Mouse (Mus musculus) liver, embryonic 15.5 days (tissue): Measurements from ENCODE around the gene Zbtb48. TPM values are rescaled to one million over a fixed set of nuclear protein-coding genes. Genes with fewer than 3 reads are reported as not detected.

Experiments
- ATAC-seq: fragments of 200-750 bp; cut with Nextera tagmentation; 2 replicates; pipeline ENCODE4 v1.8.0; 2017; ENCODE audit warnings: moderate number of reproducible peaks, mild to moderate bottlenecking, moderate library complexity; ENCODE audit not compliant: insufficient read depth
- H3K27ac ChIP-seq: fragments of 300-500 bp; sonication (generic); replicated peaks from 2 replicates; pipeline ENCODE4 v1.5.1; 2015; ENCODE audit warnings: mild to moderate bottlenecking, inconsistent platforms
- H3K27me3 ChIP-seq: fragments of 300-500 bp; sonication (generic); 2 replicates; pipeline ENCODE4 v1.6.1; 2015; ENCODE audit warnings: mild to moderate bottlenecking, inconsistent platforms
- H3K36me3 ChIP-seq: fragments of 300-500 bp; sonication (generic); replicated peaks from 2 replicates; pipeline ENCODE4 v1.6.1; 2015; ENCODE audit warnings: moderate library complexity, mild to moderate bottlenecking, inconsistent platforms
- H3K4me1 ChIP-seq: fragments of 300-500 bp; sonication (generic); replicated peaks from 2 replicates; pipeline ENCODE4 v1.6.1; 2015; ENCODE audit warnings: inconsistent platforms
- H3K4me2 ChIP-seq: fragments of 300-500 bp; sonication (generic); 2 replicates; pipeline ENCODE4 v1.6.1; 2015; ENCODE audit warnings: moderate library complexity, mild to moderate bottlenecking, inconsistent platforms
- H3K4me3 ChIP-seq: fragments of 300-500 bp; sonication (generic); replicated peaks from 2 replicates; pipeline ENCODE4 v1.5.1; 2015; ENCODE audit warnings: mild to moderate bottlenecking, inconsistent platforms
- H3K9ac ChIP-seq: fragments of 300-500 bp; sonication (generic); 2 replicates; pipeline ENCODE4 v1.6.1; 2015; ENCODE audit warnings: moderate library complexity, mild to moderate bottlenecking, inconsistent platforms
- H3K9me3 ChIP-seq: fragments of 300-500 bp; sonication (generic); replicated peaks from 2 replicates; pipeline ENCODE4 v1.6.1; 2016; ENCODE audit warnings: inconsistent platforms
- WGBS: fragments of 180-500 bp; shearing (Covaris S2); methylation state at CpG from one replicate; pipeline ENCODE4 v1.1.7; 2015; ENCODE audit warnings: mixed read lengths; ENCODE audit not compliant: insufficient replicate concordance; 5-methylcytosine and 5-hydroxymethylcytosine counted together
- polyA plus RNA-seq: library from polyadenylated mRNA; unstranded; fragments of >200 nt; fragmentation: Nextera tagmentation; extraction: Ambion mirVana; gene quantifications from 2 replicates; pipeline ENCODE4 v1.2.1, GENCODE M21; 2015

Gene Zbtb48
- polyA plus RNA-seq, 1 experiment from 2014 or later, result 7.8 TPM

DNA sequence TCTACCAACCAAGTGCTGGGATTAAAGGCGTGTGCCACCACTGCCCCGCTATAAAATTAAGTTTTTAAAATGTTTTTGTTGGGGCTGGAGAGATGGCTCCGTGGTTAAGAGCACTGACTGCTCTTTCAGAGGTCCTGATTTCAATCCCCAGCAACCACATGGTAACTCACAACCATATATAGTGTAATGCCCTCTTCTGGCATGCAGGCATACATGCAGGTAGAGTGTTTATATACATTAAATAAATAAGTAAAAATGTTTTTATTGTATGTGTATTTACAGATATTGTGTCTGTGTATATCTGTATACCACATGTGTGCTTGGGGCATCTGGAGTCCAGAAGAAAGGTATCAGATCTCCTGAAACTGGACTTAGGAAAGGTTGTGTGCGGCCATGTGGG, 26.1 kb downstream of the Zbtb48 start:
- no peak overlapping the region for H3K4me3 ChIP-seq
- H3K9ac ChIP-seq, result no peak overlapping the region
- 56% methylated on average over 4 of the region's 4 CpGs for WGBS
- no peaks in the 10 kb centered on the region for H3K36me3 ChIP-seq
- H3K9me3 ChIP-seq, result no peaks in the 10 kb centered on the region
- ATAC-seq, result no peak
- H3K27me3 ChIP-seq, result peaks cover 2% of the 10 kb centered on the region
- H3K4me2 ChIP-seq, result no peak overlapping the region
- no peak overlapping the region for H3K27ac ChIP-seq
- H3K4me1 ChIP-seq, result peaks cover 18% of the 10 kb centered on the region

DNA sequence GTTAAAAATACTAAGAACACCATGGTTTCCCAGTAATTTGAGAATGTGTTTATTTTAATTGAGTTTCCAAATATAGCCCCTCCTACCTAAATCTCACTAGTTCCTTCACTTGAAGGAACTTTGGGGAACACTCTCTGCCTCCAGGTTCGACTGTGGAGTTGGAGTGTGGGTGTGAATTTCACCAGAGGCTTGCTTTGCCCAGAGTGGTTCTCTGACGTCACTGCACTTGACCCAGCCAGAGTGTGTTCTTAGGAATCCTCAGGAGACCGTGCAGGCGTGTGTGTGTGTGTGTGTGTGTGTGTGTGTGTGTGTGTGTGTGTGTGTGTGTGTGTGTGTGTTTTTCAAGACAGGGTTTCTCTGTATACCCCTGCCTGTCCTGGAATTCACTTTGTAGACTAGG, 26.6 kb downstream of the Zbtb48 start:
- Histone ChIP-seq H3K9me3 (no peaks in the 10 kb centered on the region), H3K4me2 (no peak overlapping the region), H3K9ac (no peak overlapping the region), H3K27me3 (no peaks in the 10 kb centered on the region), H3K36me3 (no peaks in the 10 kb centered on the region), H3K4me3 (no peak overlapping the region), H3K4me1 (peaks cover 18% of the 10 kb centered on the region), H3K27ac (no peak overlapping the region)
- WGBS, result 46% methylated on average over 4 of the region's 4 CpGs
- no peak for ATAC-seq

DNA sequence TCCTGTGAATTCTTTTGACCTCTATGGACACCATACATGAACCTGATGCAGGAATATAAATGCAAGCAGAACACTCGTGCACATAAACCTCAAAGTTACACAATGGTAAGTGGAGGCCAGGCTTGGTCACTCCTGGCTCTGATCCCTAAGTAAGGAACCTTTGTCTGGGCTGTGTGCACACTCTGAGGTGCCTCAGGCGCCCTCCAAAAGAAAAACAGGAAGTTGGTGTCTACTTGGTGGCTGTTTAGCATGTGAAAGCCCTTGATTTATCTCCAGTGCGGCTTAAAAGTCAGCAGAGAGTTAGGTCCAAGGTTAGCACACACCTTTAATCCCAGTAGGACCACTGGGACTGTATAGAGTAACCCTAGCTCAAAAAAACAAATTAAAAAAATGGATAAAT, 28.0 kb downstream of the Zbtb48 start:
- H3K9ac ChIP-seq, result no peak overlapping the region
- no peak overlapping the region for H3K4me2 ChIP-seq
- H3K4me3 ChIP-seq, result no peak overlapping the region
- no peaks in the 10 kb centered on the region for H3K36me3 ChIP-seq
- WGBS, result 30% methylated on average over 3 of the region's 3 CpGs
- peaks cover 28% of the 10 kb centered on the region for H3K4me1 ChIP-seq
- H3K27me3 ChIP-seq, result peaks cover 10% of the 10 kb centered on the region
- no peak overlapping the region for H3K27ac ChIP-seq
- H3K9me3 ChIP-seq, result no peaks in the 10 kb centered on the region
- ATAC-seq, result no peak

DNA sequence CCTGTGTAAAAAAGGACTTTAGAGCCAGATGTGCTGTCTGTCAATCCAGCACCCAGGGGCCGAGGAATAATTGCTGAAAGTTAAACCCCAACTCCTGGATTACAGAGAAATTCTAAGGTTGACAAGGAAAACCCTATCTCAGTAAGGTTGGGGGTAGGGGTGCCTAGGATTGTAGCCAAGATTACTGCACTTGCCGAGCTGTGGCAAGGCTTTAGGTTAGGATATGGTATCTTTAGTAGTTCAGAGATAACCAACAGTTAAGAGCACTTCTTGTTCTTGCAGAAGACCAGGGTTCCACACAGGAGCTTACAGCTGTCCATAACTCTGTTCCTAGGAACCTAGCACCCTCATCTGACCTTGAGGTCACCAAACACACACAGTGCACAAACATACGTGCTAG, 29.8 kb downstream of the Zbtb48 start:
- peaks cover 28% of the 10 kb centered on the region for H3K27me3 ChIP-seq
- peaks cover under 1% of the 10 kb centered on the region; the same call in 1 of the 2 replicates for H3K36me3 ChIP-seq
- H3K27ac ChIP-seq, result no peak overlapping the region
- peak overlapping the region; percentile 94 for H3K9ac ChIP-seq
- H3K4me2 ChIP-seq, result peak overlapping the region; percentile 100
- no peaks in the 10 kb centered on the region for H3K9me3 ChIP-seq
- WGBS, result 34% methylated on average over 3 of the region's 3 CpGs
- H3K4me1 ChIP-seq, result peaks cover 42% of the 10 kb centered on the region
- peak overlapping the region; percentile 93 for H3K4me3 ChIP-seq
- ATAC-seq, result no peak

DNA sequence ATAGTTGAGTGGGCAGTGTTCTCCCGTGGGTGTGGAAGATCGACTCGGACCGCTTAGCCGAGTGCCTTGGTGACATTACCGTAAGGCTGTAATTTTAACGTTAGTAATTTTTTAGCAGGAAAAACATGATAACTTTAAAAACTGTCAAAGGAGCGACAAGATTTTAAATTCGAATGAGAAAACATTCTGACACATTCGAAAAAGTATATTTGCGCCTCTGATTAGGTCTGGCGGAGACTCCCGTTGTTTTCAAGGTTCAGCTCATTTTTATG, 30.6 kb downstream of the Zbtb48 start:
- 3% methylated on average over 13 of the region's 13 CpGs for whole genome bisulfite sequencing
- H3K9ac ChIP-seq, result peak overlapping the region; percentile 94
- H3K27ac ChIP-seq, result peak overlapping the region; percentile 96
- H3K9me3 ChIP-seq, result no peaks in the 10 kb centered on the region
- peak overlapping the region; percentile 93 for H3K4me3 ChIP-seq
- H3K4me2 ChIP-seq, result peak overlapping the region; percentile 100
- peaks cover 35% of the 10 kb centered on the region for H3K27me3 ChIP-seq
- H3K4me1 ChIP-seq, result peaks cover 42% of the 10 kb centered on the region
- no peak for ATAC-seq
- H3K36me3 ChIP-seq, result peaks cover 9% of the 10 kb centered on the region

DNA sequence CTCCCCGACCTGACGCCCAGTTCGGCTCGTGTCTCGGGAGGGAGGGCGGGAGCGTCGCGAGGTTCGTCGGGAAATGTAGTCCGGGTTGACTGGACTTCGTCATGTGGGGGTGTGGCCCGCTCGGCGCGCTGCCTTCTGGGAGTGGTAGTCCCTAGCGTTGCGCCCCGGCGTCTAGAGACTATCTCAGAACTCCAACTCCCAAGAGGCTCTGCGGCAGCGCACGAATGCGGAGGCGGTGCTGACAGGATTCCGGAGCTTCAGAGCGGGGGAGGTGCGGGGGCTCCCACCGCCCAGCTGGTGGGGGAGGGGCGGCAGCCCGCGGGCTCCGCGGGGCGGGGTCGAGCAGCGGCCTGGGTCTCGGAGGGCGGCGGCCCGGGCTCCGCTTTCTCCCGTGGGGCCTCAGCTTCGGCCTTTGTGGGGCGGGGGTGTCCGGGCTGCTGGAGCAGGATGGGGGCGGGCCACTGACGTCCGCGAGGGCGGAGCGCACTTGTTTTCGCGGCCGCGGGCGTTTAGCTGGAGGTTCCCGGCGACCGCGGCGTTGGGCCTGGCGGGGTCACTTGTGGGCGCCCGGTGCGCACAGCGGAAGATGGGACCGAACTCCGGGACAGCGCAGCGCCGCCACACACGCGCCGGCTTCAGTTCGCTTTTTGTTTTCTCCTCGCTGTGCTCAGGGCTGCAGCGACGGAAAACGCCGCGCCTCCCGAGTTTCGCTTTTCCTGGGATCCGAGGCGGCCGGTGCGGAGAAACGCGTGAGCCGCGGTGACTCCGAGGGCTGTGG, 31.1 kb downstream of the Zbtb48 start, which contains the start of gene Phf13:
Phf13 (minus strand) TSS at position 86 of the 778 bp plus-strand sequence.
- H3K9ac ChIP-seq, result peak within 1 kb of the TSS; percentile 94
- under 1% methylated on average over 93 of the region's 94 CpGs for WGBS
- H3K27ac ChIP-seq, result peak within 1 kb of the TSS; percentile 96
- peaks cover 35% of the 10 kb centered on the region for H3K27me3 ChIP-seq
- no peaks in the 10 kb centered on the region for H3K9me3 ChIP-seq
- H3K4me2 ChIP-seq, result peak within 1 kb of the TSS; percentile 100
- peaks cover 14% of the 10 kb centered on the region for H3K36me3 ChIP-seq
- H3K4me1 ChIP-seq, result peaks cover 42% of the 10 kb centered on the region
- peak within 1 kb of the TSS; percentile 93 for H3K4me3 ChIP-seq
- peak; percentile 95 for ATAC-seq

DNA sequence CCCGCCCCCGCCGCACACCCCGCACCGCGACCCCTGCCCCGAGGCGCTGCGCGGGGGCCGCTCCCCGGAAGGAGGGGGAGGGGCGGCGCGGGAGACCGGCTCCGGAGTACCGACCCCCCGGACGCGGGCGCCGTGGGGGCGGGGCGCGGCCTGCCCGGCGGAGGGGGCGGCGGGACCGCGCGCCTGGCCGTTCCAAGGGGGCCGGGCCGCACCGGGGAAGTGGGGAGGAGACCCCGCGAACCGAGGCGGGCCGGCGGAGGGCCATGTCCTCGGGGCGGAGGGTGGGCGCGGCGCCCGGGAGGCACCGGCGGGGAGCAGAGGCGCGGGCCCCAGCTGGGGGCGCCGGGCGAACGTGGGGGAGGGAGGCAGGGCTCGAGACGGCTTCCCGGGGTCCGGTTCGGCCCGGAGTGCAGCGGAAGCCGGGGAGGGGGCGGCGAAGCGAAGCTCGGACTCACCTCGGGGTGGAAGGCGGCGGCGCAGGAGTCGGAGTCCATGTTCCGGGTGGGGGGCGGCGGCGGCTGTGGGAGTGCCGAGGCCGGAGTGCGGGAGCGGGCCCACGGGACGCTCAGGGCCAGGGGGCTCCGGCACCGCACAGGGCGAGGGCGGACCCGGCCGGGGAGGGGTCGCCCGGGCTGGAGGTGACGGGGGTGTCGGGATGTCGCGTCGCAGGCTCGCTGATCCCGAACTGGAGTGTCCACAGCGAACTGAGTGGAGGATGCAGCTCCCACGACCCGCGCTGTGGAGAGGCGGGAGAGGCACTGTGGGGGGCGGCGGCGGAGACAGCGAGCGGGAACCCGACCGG, 31.9 kb downstream of the Zbtb48 start:
- H3K27ac ChIP-seq, result peak overlapping the region; percentile 81
- peak overlapping the region; percentile 93 for H3K4me3 ChIP-seq
- peaks cover 42% of the 10 kb centered on the region for H3K4me1 ChIP-seq
- WGBS, result under 1% methylated on average over 82 of the region's 111 CpGs
- H3K9me3 ChIP-seq, result no peaks in the 10 kb centered on the region
- H3K9ac ChIP-seq, result peak overlapping the region; percentile 93
- peaks cover 22% of the 10 kb centered on the region for H3K36me3 ChIP-seq
- peaks cover 35% of the 10 kb centered on the region for H3K27me3 ChIP-seq
- ATAC-seq, result peak; percentile 1; the same call in 1 of the 2 replicates
- peak overlapping the region; percentile 100 for H3K4me2 ChIP-seq

DNA sequence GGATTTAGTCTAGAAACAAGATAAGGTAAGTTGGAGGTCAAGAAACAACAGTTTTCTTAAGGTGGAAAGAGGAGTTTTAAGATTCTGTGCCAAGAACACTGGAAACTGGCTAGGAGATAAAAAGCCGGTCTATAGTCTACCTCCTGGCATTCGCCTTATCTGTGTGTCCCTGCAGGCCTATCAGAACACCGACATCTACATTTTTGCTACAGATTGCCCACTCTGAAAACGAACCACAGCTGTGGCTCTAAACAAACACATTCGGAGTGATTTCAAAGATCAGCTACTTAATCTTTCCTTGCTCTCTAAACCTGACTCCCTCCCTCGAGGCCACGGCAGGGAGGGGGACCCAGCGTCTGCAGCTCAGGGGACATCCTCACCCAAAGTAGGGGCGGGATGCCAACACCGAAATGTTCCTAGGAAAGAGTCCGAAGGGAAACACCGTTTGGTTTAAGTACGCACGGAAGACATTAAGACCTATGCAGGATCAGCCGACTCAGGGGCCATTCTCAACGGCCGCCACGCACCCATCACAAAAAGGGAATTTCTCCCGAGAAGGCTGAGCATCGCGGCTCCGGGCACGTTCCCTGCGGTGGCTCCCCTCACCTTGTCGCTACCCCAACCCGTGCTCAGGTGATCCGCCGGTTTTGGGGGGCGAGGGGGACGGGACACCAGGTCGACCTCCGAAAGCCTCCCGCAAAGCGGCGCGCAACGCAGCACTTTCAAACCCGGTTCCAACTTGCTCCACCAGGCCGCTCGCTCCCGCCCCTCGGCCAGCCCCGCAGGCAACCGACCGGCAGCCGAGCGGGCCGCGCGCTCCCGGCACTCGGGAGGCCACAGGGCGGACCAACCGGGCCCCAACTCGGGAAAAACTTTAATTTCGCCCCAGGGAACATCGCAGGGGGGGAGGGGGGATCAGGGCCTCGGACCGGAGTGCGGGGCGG, 33.0 kb downstream of the Zbtb48 start:
- peaks cover 42% of the 10 kb centered on the region for H3K4me1 ChIP-seq
- H3K4me3 ChIP-seq, result peak overlapping the region; percentile 93
- H3K36me3 ChIP-seq, result peaks cover 29% of the 10 kb centered on the region
- 2% methylated on average over 60 of the region's 61 CpGs for WGBS
- no peak for ATAC-seq
- peak overlapping the region; percentile 45; the same call in 1 of the 2 replicates for H3K27ac ChIP-seq
- H3K27me3 ChIP-seq, result peaks cover 35% of the 10 kb centered on the region
- H3K9ac ChIP-seq, result peak overlapping the region; percentile 93
- peak overlapping the region; percentile 100 for H3K4me2 ChIP-seq
- no peaks in the 10 kb centered on the region for H3K9me3 ChIP-seq

DNA sequence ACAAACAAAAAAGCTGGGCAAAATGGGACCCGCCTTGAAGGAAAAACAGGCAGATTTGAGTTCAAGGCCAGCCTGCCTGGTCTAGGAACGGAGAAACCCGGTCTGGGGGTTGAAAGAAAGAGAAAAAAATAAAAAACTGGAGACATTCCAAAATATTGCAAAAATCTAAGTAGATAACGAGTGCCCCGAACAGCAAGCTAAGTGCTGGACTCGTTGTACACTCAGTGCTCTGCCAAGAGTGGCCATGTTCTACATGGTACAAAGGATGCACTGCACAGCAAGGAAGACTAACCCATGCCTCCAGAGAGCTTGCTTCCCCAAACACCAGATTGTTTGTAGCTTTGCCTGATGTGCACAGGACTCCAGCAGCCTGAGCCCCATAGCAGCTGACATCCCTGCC, 34.4 kb downstream of the Zbtb48 start:
- peaks cover 35% of the 10 kb centered on the region for H3K27me3 ChIP-seq
- ATAC-seq, result no peak
- peaks cover 53% of the 10 kb centered on the region for H3K4me1 ChIP-seq
- no peak overlapping the region for H3K27ac ChIP-seq
- H3K9ac ChIP-seq, result no peak overlapping the region
- no peak overlapping the region for H3K4me2 ChIP-seq
- WGBS, result 74% methylated on average over 6 of the region's 6 CpGs
- H3K4me3 ChIP-seq, result no peak overlapping the region
- no peaks in the 10 kb centered on the region for H3K9me3 ChIP-seq
- peaks cover 29% of the 10 kb centered on the region for H3K36me3 ChIP-seq

DNA sequence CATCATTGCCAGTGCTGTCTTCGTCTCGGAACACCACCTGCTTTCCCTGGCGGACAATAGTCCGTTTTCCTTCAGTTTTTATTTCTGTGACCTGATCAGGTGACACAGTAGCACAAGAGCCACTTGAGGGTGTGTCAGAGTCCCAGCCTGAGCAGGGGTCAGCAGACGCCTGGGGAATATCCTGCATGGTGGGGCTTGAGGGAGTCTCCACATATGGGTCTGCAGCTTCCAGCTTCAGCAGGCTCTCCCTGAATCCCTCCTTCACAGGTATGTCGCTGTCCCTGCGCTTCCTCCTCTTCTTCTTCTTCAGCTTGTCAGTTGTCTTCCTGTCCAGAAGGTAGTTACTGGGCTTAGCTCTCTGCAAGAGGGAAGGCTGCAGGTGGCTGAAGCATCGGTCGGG, 35.4 kb downstream of the Zbtb48 start:
- H3K9me3 ChIP-seq, result no peaks in the 10 kb centered on the region
- H3K36me3 ChIP-seq, result peaks cover 29% of the 10 kb centered on the region
- WGBS, result 82% methylated on average over 9 of the region's 9 CpGs

More for the DNA sequence above, 35.4 kb downstream of the Zbtb48 start:
- Histone ChIP-seq H3K27ac (no peak overlapping the region), H3K27me3 (peaks cover 35% of the 10 kb centered on the region), H3K4me3 (no peak overlapping the region), H3K9ac (no peak overlapping the region), H3K4me1 (peaks cover 53% of the 10 kb centered on the region), H3K4me2 (no peak overlapping the region)
- ATAC-seq, result no peak
